Mouse (Mus musculus): ENCODE results near the gene Celf6. TPM values are rescaled to one million over a fixed set of nuclear protein-coding genes. Genes with fewer than 3 reads are reported as not detected.

The Celf6 gene
- polyA plus RNA-seq, 1 experiment from 2014 or later = 37.3 TPM

GRCm38 (mm10) chr9:59550077-59550476 is 27.6 kb upstream of the Celf6 start:
- Histone ChIP-seq H3K36me3 (peaks cover 14% of the 10 kb centered on the region; the same call in 1 of the 2 replicates), H3K27me3 (no peaks in the 10 kb centered on the region), H3K4me1 (replicated peaks) (no peaks in the 10 kb centered on the region), H3K9ac (replicated peaks) (no peak overlapping the region), H3K4me3 (replicated peaks) (no peak overlapping the region), H3K4me2 (replicated peaks) (no peak overlapping the region), H3K9me3 (no peaks in the 10 kb centered on the region), H3K27ac (no peak overlapping the region)
- no peak for ATAC-seq
- WGBS = 81% methylated on average over 4 of the region's 4 CpGs

- Histone ChIP-seq H3K9me3 (no peaks in the 10 kb centered on the region), H3K4me1 (replicated peaks) (no peaks in the 10 kb centered on the region), H3K27me3 (no peaks in the 10 kb centered on the region), H3K27ac (no peak overlapping the region), H3K36me3 (peaks cover 21% of the 10 kb centered on the region), H3K4me3 (replicated peaks) (no peak overlapping the region), H3K4me2 (replicated peaks) (no peak overlapping the region), H3K9ac (replicated peaks) (no peak overlapping the region)
- WGBS = 87% methylated on average over 5 of the region's 5 CpGs
- ATAC-seq = no peak
Observed at GRCm38 (mm10) chr9:59551017-59551416, 26.7 kb upstream of the Celf6 start.

- Histone ChIP-seq H3K36me3 (peaks cover 25% of the 10 kb centered on the region), H3K9me3 (no peaks in the 10 kb centered on the region), H3K4me3 (replicated peaks) (no peak overlapping the region), H3K27ac (no peak overlapping the region), H3K9ac (replicated peaks) (no peak overlapping the region), H3K4me2 (replicated peaks) (no peak overlapping the region), H3K4me1 (replicated peaks) (no peaks in the 10 kb centered on the region), H3K27me3 (no peaks in the 10 kb centered on the region)
- 86% methylated on average over 3 of the region's 3 CpGs for WGBS
- no peak for ATAC-seq
Observed at GRCm38 (mm10) chr9:59551620-59552031, 26.1 kb upstream of the Celf6 start.

- no peak overlapping the region for H3K9ac ChIP-seq (replicated peaks)
- no peaks in the 10 kb centered on the region for H3K27me3 ChIP-seq
- H3K4me2 ChIP-seq (replicated peaks) = no peak overlapping the region
- ATAC-seq = no peak
- H3K36me3 ChIP-seq = peaks cover 35% of the 10 kb centered on the region
- no peaks in the 10 kb centered on the region for H3K4me1 ChIP-seq (replicated peaks)
- H3K27ac ChIP-seq = no peak overlapping the region
- no peaks in the 10 kb centered on the region for H3K9me3 ChIP-seq
- WGBS = 88% methylated on average over 5 of the region's 5 CpGs
- no peak overlapping the region for H3K4me3 ChIP-seq (replicated peaks)
Observed at GRCm38 (mm10) chr9:59552610-59553009, 25.1 kb upstream of the Celf6 start.

GRCm38 (mm10) chr9:59553719-59554118 is 24.0 kb upstream of the Celf6 start:
- Histone ChIP-seq H3K36me3 (peaks cover 46% of the 10 kb centered on the region), H3K4me2 (replicated peaks) (no peak overlapping the region), H3K27me3 (no peaks in the 10 kb centered on the region), H3K4me3 (replicated peaks) (no peak overlapping the region), H3K9ac (replicated peaks) (no peak overlapping the region), H3K4me1 (replicated peaks) (no peaks in the 10 kb centered on the region), H3K9me3 (no peaks in the 10 kb centered on the region), H3K27ac (no peak overlapping the region)
- ATAC-seq = no peak
- WGBS = 90% methylated on average over 4 of the region's 4 CpGs

- 28% methylated on average over 4 of the region's 4 CpGs for WGBS
- Histone ChIP-seq H3K4me3 (replicated peaks) (no peak overlapping the region), H3K27me3 (no peaks in the 10 kb centered on the region), H3K4me1 (replicated peaks) (0 out of 2 replicates have a peak, but pooled peaks cover 2% of the 10 kb centered on the region), H3K36me3 (peaks cover 46% of the 10 kb centered on the region), H3K9me3 (no peaks in the 10 kb centered on the region), H3K9ac (replicated peaks) (no peak overlapping the region), H3K27ac (no peak overlapping the region), H3K4me2 (replicated peaks) (no peak overlapping the region)
- ATAC-seq = 0 out of 2 replicates have a peak, but pooled peaks have one; percentile 63
Observed at GRCm38 (mm10) chr9:59565600-59565999, 12.1 kb upstream of the Celf6 start.

- 0 out of 2 replicates have a peak, but pooled peaks cover 2% of the 10 kb centered on the region for H3K4me1 ChIP-seq (replicated peaks)
- H3K9me3 ChIP-seq = no peaks in the 10 kb centered on the region
- no peaks in the 10 kb centered on the region for H3K27me3 ChIP-seq
- peak; percentile 75 for ATAC-seq
- H3K36me3 ChIP-seq = peaks cover 30% of the 10 kb centered on the region
- WGBS = 30% methylated on average over 6 of the region's 6 CpGs
- H3K4me2 ChIP-seq (replicated peaks) = no peak overlapping the region
- H3K9ac ChIP-seq (replicated peaks) = no peak overlapping the region
- H3K4me3 ChIP-seq (replicated peaks) = no peak overlapping the region
- no peak overlapping the region for H3K27ac ChIP-seq
Observed at GRCm38 (mm10) chr9:59567111-59567510, 10.6 kb upstream of the Celf6 start.

- Histone ChIP-seq H3K4me2 (replicated peaks) (no peak overlapping the region), H3K27ac (no peak overlapping the region), H3K36me3 (no peaks in the 10 kb centered on the region), H3K9me3 (no peaks in the 10 kb centered on the region), H3K4me1 (replicated peaks) (peaks cover 5% of the 10 kb centered on the region), H3K27me3 (peaks cover 15% of the 10 kb centered on the region), H3K9ac (replicated peaks) (no peak overlapping the region), H3K4me3 (replicated peaks) (no peak overlapping the region)
- ATAC-seq = no peak
- 79% methylated on average over 2 of the region's 2 CpGs for WGBS
Observed at GRCm38 (mm10) chr9:59571852-59572251, 5.9 kb upstream of the Celf6 start.

- WGBS = 14% methylated on average over 13 of the region's 13 CpGs
- no peak for ATAC-seq
- Histone ChIP-seq H3K27ac (peak overlapping the region; percentile 69), H3K4me3 (replicated peaks) (peak overlapping the region; percentile 51), H3K4me2 (replicated peaks) (peak overlapping the region; percentile 58), H3K27me3 (peaks cover 35% of the 10 kb centered on the region), H3K36me3 (no peaks in the 10 kb centered on the region), H3K9me3 (no peaks in the 10 kb centered on the region), H3K4me1 (replicated peaks) (peaks cover 28% of the 10 kb centered on the region), H3K9ac (replicated peaks) (peak overlapping the region; percentile 15; the same call in 1 of the 2 replicates)
Observed at GRCm38 (mm10) chr9:59577401-59577800, 316 bp upstream of the Celf6 start.

GRCm38 (mm10) chr9:59578505-59578867 is 769 bp downstream of the Celf6 start:
- Histone ChIP-seq H3K27ac (peak overlapping the region; percentile 16), H3K36me3 (no peaks in the 10 kb centered on the region), H3K4me2 (replicated peaks) (peak overlapping the region; percentile 58), H3K4me3 (replicated peaks) (peak overlapping the region; percentile 51), H3K9ac (replicated peaks) (peak overlapping the region; percentile 67), H3K9me3 (no peaks in the 10 kb centered on the region), H3K4me1 (replicated peaks) (peaks cover 28% of the 10 kb centered on the region), H3K27me3 (peaks cover 43% of the 10 kb centered on the region)
- under 1% methylated on average over 20 of the region's 20 CpGs for WGBS
- ATAC-seq = peak; percentile 71; the same call in 1 of the 2 replicates

- Histone ChIP-seq H3K9ac (replicated peaks) (no peak overlapping the region), H3K4me1 (replicated peaks) (peaks cover 49% of the 10 kb centered on the region), H3K9me3 (no peaks in the 10 kb centered on the region), H3K27me3 (peaks cover 41% of the 10 kb centered on the region), H3K27ac (no peak overlapping the region), H3K4me2 (replicated peaks) (peak overlapping the region; percentile 32), H3K4me3 (replicated peaks) (no peak overlapping the region), H3K36me3 (no peaks in the 10 kb centered on the region)
- WGBS = 5% methylated on average over 13 of the region's 13 CpGs
- ATAC-seq = peak; percentile 43
Observed at GRCm38 (mm10) chr9:59584871-59585308, 7.2 kb downstream of the Celf6 start.

- no peak overlapping the region for H3K4me3 ChIP-seq (replicated peaks)
- H3K36me3 ChIP-seq = no peaks in the 10 kb centered on the region
- peaks cover 51% of the 10 kb centered on the region for H3K4me1 ChIP-seq (replicated peaks)
- H3K9me3 ChIP-seq = no peaks in the 10 kb centered on the region
- 0 out of 2 replicates have a peak overlapping the region, but pooled peaks have one; percentile 24 for H3K9ac ChIP-seq (replicated peaks)
- peak overlapping the region; percentile 57 for H3K4me2 ChIP-seq (replicated peaks)
- H3K27me3 ChIP-seq = peaks cover 40% of the 10 kb centered on the region
- peak; percentile 68 for ATAC-seq
- 30% methylated on average over 5 of the region's 5 CpGs for WGBS
- peak overlapping the region; percentile 89 for H3K27ac ChIP-seq
Observed at GRCm38 (mm10) chr9:59588252-59588651, 10.5 kb downstream of the Celf6 start.
